Mouse (Mus musculus): ENCODE results near the gene Cdh1.

DNA sequence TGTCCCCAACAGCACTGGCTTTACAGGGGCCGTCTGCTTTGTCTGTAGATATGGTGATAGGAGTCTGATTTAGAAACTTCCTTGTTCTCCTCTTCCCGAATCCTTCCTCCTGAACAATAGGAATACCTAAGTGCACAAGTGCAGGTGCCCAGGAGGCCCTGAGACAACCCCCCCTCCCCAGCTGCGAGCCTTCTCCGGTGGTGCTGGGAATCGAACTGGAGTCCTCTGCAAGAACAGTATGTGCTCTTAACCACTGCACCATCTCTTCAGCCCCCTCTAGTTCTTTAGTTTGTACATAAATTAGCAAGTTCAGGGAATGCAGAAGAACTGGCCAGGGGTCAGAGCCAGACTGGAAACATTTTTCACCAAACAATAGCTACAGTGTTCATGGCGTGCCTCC is 14.7 kb downstream of the Cdh1 start:
- TF ChIP-seq POLR2A (IDR thresholded peaks at IDR 0.05; ENCODE audit: low read depth, low read length): no peak
- TF ChIP-seq CTCF (IDR thresholded peaks at IDR 0.05; ENCODE audit: extremely low read depth, insufficient read depth, insufficient read length, insufficient replicate concordance): no peak

Data from spleen, adult 2 months (tissue).